Mouse (Mus musculus) myocyte (in vitro differentiated cells): ENCODE data around the gene Vps35l. TPM values are rescaled to one million over a fixed set of nuclear protein-coding genes. Genes with fewer than 3 reads are reported as not detected.

Experiments
- H3K27me3 ChIP-seq: one replicate; pipeline ENCODE4 v1.6.1; 2011; ENCODE audit not compliant: control insufficient read depth, insufficient read depth, insufficient read length
- H3K36me3 ChIP-seq: one replicate; pipeline ENCODE4 v1.6.1; 2011; ENCODE audit not compliant: control insufficient read depth, insufficient read depth
- H3K4me2 ChIP-seq: one replicate; pipeline ENCODE4 v1.6.1; 2011; ENCODE audit warnings: low read depth, control low read depth
- H3K4me3 ChIP-seq: one replicate; pipeline ENCODE4 v1.5.1; 2011; ENCODE audit warnings: mild to moderate bottlenecking, control low read depth, moderate library complexity
- H3K79me2 ChIP-seq: one replicate; pipeline ENCODE4 v1.6.1; 2011; ENCODE audit not compliant: control insufficient read depth, insufficient read depth
- H3ac ChIP-seq: one replicate; pipeline ENCODE4 v1.6.1; 2011; ENCODE audit not compliant: control insufficient read depth, insufficient read length
- CEBPB ChIP-seq: IDR thresholded peaks from 2 replicates; pipeline ENCODE4 v1.6.1; 2011; ENCODE audit warnings: mild to moderate bottlenecking, moderate library complexity; ENCODE audit not compliant: poor library complexity, insufficient read depth, severe bottlenecking
- E2F4 ChIP-seq: IDR thresholded peaks from one replicate; pipeline ENCODE4 v1.6.1; 2011; ENCODE audit warnings: mild to moderate bottlenecking, control low read depth, moderate library complexity; ENCODE audit not compliant: insufficient read depth
- MAX ChIP-seq: IDR thresholded peaks from one replicate; pipeline ENCODE4 v1.6.1; 2011; ENCODE audit warnings: low read depth, mild to moderate bottlenecking, control low read depth
- MYOD1 ChIP-seq, 3 experiments: IDR thresholded peaks; one replicate each; pipeline ENCODE4 v1.6.1; 2011; ENCODE audit warnings: control low read depth in 2 of 3, low read depth in 2 of 3, mild to moderate bottlenecking in 2 of 3, moderate library complexity in 1 of 3; ENCODE audit not compliant: insufficient read length in 2 of 3, control insufficient read depth in 1 of 3
- MYOG ChIP-seq, 3 experiments: IDR thresholded peaks; one replicate each; pipeline ENCODE4 v1.6.1; 2011; ENCODE audit warnings: control low read depth in 2 of 3, low read depth in 2 of 3, mild to moderate bottlenecking in 2 of 3; ENCODE audit not compliant: insufficient read length in 2 of 3, control insufficient read depth in 1 of 3, insufficient read depth in 1 of 3
- POLR2A ChIP-seq: IDR thresholded peaks from one replicate; pipeline ENCODE4 v1.6.1; 2011; ENCODE audit warnings: low read depth, mild to moderate bottlenecking, control low read depth, moderate library complexity; ENCODE audit not compliant: insufficient read length
- POLR2AphosphoS2 ChIP-seq: IDR thresholded peaks from one replicate; pipeline ENCODE4 v1.6.1; 2011; ENCODE audit warnings: low read depth, control low read depth; ENCODE audit not compliant: insufficient read length
- REST ChIP-seq: IDR thresholded peaks from one replicate; pipeline ENCODE4 v1.6.1; 2011; ENCODE audit warnings: mild to moderate bottlenecking, control low read depth, moderate library complexity; ENCODE audit not compliant: insufficient read depth, insufficient read length
- SRF ChIP-seq: IDR thresholded peaks from one replicate; pipeline ENCODE4 v1.6.1; 2011; ENCODE audit warnings: low read depth; ENCODE audit not compliant: control insufficient read depth, insufficient read length
- TCF12 ChIP-seq: IDR thresholded peaks from one replicate; pipeline ENCODE4 v1.6.1; 2011; ENCODE audit warnings: mild to moderate bottlenecking, control low read depth; ENCODE audit not compliant: poor library complexity, insufficient read depth, severe bottlenecking
- TCF3 ChIP-seq: IDR thresholded peaks from one replicate; pipeline ENCODE4 v1.6.1; 2011; ENCODE audit warnings: low read depth, control low read depth; ENCODE audit not compliant: insufficient read length
- USF1 ChIP-seq: IDR thresholded peaks from one replicate; pipeline ENCODE4 v1.6.1; 2011; ENCODE audit warnings: low read depth, mild to moderate bottlenecking, control low read depth, moderate library complexity
- polyA plus RNA-seq: library from polyadenylated mRNA; unstranded; fragments of >200 nt; fragmentation: generic; extraction: Trizol; gene quantifications from one replicate; pipeline ENCODE4 v1.2.1, GENCODE M21; 2012; ENCODE audit warnings: missing spikeins

The Vps35l gene
- polyA plus RNA-seq, 1 experiment, result 35.7 TPM

DNA sequence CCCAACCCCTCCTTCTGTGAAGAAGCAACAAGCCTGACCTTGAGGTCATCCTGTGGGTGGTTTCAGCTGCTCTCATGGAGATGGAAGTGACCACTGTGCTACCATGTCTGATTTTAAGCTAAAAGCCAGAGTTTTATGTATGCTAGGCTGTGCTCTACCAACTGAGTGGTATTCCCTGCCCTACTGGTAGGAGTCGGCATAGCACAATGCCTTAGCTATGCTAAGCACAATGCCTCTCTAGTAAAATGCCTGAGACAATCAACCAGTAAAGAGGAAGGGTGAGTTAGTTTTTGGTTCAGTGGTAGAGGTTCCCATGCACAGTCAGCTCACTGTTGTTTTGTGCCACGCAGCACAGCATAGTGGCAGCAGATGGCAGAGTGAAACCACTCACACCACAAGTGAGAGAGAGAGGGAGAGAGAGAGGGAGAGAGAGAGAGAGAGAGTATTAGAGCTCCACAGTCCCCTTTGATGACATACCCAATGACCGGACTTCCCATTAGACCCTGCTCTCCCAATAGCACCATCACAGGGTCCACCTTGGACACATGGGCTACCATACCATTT is 139.5 kb downstream of the Vps35l start:
- no peak overlapping the region for H3K4me3 ChIP-seq

DNA sequence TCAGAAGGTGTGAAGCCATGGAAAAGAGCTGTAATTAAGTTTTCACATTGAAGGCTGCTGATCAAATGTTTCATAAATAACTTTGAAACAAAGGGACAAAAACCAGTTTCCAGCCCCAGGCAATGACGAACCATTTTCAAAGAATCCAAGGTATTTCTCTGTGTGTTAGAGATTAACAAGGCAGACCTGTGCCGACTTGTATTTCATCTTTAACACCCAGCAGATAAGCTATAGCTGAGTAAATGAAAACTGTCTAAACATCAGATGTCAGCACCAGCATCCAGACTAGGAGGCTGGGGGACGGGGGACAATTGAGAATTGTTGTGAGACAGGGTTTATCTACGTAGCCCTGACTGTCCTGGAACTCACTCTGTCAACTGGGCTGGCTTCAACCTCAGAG is 143.9 kb downstream of the Vps35l start:
- no peaks in the 10 kb centered on the region for H3K79me2 ChIP-seq
- TF ChIP-seq TCF3 (no peak), TCF12 (no peak), MAX (no peak), REST (no peak), POLR2A (no peak), MYOG (IDR thresholded peaks at IDR 0.05; ENCODE audit: control insufficient read depth in 1 of 3, insufficient read depth in 1 of 3, insufficient read length in 2 of 3, low read depth in 2 of 3) (no peak)

More for the DNA sequence above, 139.5 kb downstream of the Vps35l start:
- no peaks in the 10 kb centered on the region for H3K36me3 ChIP-seq
- no peaks in the 10 kb centered on the region for H3K27me3 ChIP-seq
- H3K4me2 ChIP-seq, result no peak overlapping the region
- H3ac ChIP-seq, result no peak overlapping the region
- TF ChIP-seq SRF, result no peak
- no peak for TF ChIP-seq CEBPB
- TF ChIP-seq POLR2AphosphoS2, result no peak
- H3K79me2 ChIP-seq, result no peaks in the 10 kb centered on the region

DNA sequence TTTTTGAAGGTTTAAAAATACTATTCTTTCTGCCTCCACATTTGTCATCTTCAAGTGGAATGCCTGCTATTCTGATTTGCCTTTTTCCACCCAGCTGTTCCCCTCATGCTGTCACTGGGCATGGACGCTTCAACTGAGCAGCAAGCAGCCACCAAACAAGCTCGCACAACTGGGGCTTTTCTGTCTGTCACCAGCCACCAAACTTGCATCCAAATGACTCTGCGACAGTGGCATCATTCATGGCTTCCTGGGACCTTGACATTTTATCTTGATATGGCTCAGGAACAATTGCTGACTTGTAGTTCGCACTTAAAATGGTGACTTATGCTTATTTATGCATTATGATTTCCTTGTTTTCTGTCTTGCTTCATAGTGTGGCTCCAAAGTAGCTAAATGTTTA is 144.9 kb downstream of the Vps35l start:
- no peak overlapping the region for H3ac ChIP-seq
- TF ChIP-seq POLR2AphosphoS2, result no peak
- TF ChIP-seq SRF, result no peak
- TF ChIP-seq REST, result no peak
- peak in 2 of 3 experiments; percentile 66 to 75 for TF ChIP-seq MYOG (IDR thresholded peaks at IDR 0.05; ENCODE audit: control insufficient read depth in 1 of 3, insufficient read depth in 1 of 3, insufficient read length in 2 of 3, low read depth in 2 of 3)
- no peak for TF ChIP-seq TCF3
- peak; percentile 3 for TF ChIP-seq TCF12
- TF ChIP-seq POLR2A, result no peak
- TF ChIP-seq USF1, result no peak
- TF ChIP-seq MYOD1 (IDR thresholded peaks at IDR 0.05; ENCODE audit: control insufficient read depth in 1 of 3, insufficient read length in 2 of 3, low read depth in 2 of 3), result peak in 2 of 3 experiments; percentile 47 to 64
- H3K27me3 ChIP-seq, result no peaks in the 10 kb centered on the region
- H3K79me2 ChIP-seq, result no peaks in the 10 kb centered on the region
- no peaks in the 10 kb centered on the region for H3K36me3 ChIP-seq
- peak overlapping the region; percentile 21 for H3K4me2 ChIP-seq
- H3K4me3 ChIP-seq, result no peak overlapping the region

More for the DNA sequence above, 143.9 kb downstream of the Vps35l start:
- Histone ChIP-seq H3K4me2 (no peak overlapping the region), H3K27me3 (no peaks in the 10 kb centered on the region), H3K4me3 (no peak overlapping the region), H3K36me3 (no peaks in the 10 kb centered on the region), H3ac (no peak overlapping the region)

DNA sequence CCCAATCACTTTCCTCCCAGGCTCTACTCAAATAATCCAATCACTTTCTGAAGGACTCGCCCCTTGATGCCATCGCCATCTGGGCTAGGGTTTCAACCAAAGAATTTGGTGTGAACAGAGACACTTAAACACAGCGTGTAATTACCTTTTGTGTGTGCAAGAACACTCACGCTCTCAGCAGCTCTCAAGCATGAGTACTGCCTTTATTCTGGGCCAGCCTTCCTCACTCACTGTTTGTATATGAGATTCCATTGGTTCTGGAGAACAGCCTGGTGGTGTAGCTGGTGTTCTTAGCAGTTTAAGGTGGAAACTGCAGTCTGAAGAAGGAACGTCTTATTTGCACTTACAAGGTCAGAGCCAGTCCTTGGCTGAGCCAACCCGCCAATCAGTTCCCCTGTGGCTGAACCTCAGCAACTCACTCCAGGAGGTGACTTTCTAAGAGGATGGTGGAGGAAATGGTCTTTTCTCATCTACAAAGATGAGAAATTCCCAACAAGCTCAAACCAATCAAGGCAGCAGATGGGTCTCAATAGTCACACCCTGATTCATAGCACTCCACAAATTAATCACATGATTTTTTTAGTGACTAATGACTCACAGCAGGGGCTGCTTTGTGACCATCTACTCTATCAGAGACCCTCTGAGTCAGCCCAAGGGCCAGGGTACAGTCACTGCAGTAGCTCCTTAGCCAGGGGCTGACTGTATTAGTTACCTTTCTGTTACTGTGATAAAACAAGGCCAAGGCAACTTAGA is 147.5 kb downstream of the Vps35l start:
- TF ChIP-seq USF1, result no peak
- no peak for TF ChIP-seq MAX
- TF ChIP-seq SRF, result no peak
- no peak for TF ChIP-seq CEBPB

DNA sequence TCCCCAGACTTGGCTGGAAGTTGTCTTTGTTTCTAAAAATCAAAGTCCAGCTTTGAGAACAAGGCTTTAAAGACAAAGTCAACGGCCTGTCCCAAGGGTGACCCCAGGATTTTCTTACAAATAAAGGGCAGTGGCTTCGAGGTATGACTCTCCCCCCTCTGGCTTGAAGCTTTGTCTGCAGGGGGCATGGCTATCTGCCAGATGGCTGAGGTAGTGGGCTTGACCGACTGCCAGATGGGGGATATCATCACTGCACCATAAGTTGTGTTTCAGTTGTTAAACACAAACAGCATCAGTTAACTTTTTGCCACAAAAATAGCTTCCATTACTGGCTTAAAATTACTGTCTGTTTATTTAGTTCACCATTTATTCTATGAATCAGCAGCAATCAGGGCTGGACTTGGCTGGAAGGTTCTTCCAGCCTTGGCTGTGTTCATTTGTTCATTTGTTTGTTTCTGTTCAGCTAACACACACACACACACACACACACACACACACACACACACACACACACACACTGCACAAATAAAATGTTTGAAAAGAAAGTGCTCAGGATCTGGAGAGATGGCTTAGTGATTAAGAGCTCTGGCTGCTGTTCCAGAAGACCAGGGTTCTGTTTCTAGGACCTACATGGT is 149.1 kb downstream of the Vps35l start:
- no peaks in the 10 kb centered on the region for H3K79me2 ChIP-seq
- no peaks in the 10 kb centered on the region for H3K36me3 ChIP-seq
- no peaks in the 10 kb centered on the region for H3K27me3 ChIP-seq
- no peak overlapping the region for H3ac ChIP-seq
- H3K4me3 ChIP-seq, result no peak overlapping the region
- peak overlapping the region; percentile 12 for H3K4me2 ChIP-seq
- no peak for TF ChIP-seq REST
- TF ChIP-seq MYOG (IDR thresholded peaks at IDR 0.05; ENCODE audit: control insufficient read depth in 1 of 3, insufficient read depth in 1 of 3, insufficient read length in 2 of 3, low read depth in 2 of 3), result no peak
- TF ChIP-seq POLR2A, result no peak
- TF ChIP-seq MYOD1 (IDR thresholded peaks at IDR 0.05; ENCODE audit: control insufficient read depth in 1 of 3, insufficient read length in 2 of 3, low read depth in 2 of 3), result no peak
- no peak for TF ChIP-seq USF1
- no peak for TF ChIP-seq MAX
- TF ChIP-seq POLR2AphosphoS2, result no peak
- no peak for TF ChIP-seq SRF
- TF ChIP-seq TCF3, result no peak
- no peak for TF ChIP-seq CEBPB
- no peak for TF ChIP-seq TCF12
- no peak for TF ChIP-seq E2F4

More for the DNA sequence above, 147.5 kb downstream of the Vps35l start:
- Histone ChIP-seq H3K36me3 (no peaks in the 10 kb centered on the region), H3K4me3 (no peak overlapping the region), H3K79me2 (no peaks in the 10 kb centered on the region), H3K27me3 (no peaks in the 10 kb centered on the region), H3ac (no peak overlapping the region), H3K4me2 (no peak overlapping the region)

Other genes with a start within 250 kb of the Vps35l start
- 10.7 TPM for gene Itpripl2, start 248.3 kb upstream of the Vps35l start, polyA plus RNA-seq
- gene Coq7, start 206.9 kb upstream of the Vps35l start, polyA plus RNA-seq, result 36.2 TPM
- gene Tmc7, start 155.5 kb upstream of the Vps35l start, polyA plus RNA-seq, result 0.02 TPM
- not detected for gene Tmc5, start 142.9 kb upstream of the Vps35l start, polyA plus RNA-seq
- 76.5 TPM for gene Gde1, start 34.4 kb upstream of the Vps35l start, polyA plus RNA-seq
- 1.9 TPM for gene Ccp110, start 27.7 kb upstream of the Vps35l start, polyA plus RNA-seq
- gene Iqck, start 115.5 kb downstream of the Vps35l start, polyA plus RNA-seq, result 0.84 TPM
- gene Knop1, start 116.0 kb downstream of the Vps35l start, polyA plus RNA-seq, result 13.0 TPM